Mouse (Mus musculus) Muller cell, postnatal 12 days (primary cell): ENCODE measurements around the gene Dazap2.

Experiments
- DNase-seq: peaks from one replicate; pipeline ENCODE4 v3.0.0-alpha.2; 2015; ENCODE audit errors: inconsistent ontology term

The Dazap2 gene

GRCm38 (mm10) chr15:100637661-100638060, 22.5 kb downstream of the Dazap2 start:
- peak; percentile 40 for DNase-seq

GRCm38 (mm10) chr15:100639972-100640750, 25.0 kb downstream of the Dazap2 start:
- peak; percentile 7 for DNase-seq

DNA sequence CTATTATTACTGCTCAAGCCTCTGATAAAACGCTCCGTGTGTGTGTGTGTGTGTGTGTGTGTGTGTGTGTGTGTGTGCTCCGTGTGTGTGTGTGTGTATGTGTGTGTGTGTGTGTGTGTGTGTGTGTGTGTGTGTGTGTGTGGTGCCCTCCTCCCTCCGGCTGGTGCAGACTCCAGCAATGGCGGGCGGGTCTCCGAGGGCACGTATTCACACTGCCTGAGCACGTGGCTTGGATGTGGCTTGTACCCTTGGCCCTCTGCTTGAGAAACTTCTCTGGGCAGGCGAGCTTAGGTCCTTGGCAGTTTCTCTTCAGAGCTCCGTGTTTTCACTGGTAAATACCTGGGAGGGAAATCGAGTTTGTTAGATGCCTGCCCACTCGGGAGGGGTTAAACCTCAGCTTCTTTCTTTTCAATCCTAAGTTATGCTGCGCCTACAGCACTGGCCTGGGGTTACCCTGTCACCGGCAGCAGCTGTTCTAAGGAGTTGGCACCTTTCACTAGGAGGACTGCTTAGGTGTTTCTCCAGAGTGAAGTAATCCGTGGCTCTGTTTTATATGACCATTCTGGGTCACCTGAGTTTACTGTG, 26.2 kb downstream of the Dazap2 start:
- no peak for DNase-seq

GRCm38 (mm10) chr15:100642451-100642850, 27.3 kb downstream of the Dazap2 start:
- DNase-seq, result no peak

DNA sequence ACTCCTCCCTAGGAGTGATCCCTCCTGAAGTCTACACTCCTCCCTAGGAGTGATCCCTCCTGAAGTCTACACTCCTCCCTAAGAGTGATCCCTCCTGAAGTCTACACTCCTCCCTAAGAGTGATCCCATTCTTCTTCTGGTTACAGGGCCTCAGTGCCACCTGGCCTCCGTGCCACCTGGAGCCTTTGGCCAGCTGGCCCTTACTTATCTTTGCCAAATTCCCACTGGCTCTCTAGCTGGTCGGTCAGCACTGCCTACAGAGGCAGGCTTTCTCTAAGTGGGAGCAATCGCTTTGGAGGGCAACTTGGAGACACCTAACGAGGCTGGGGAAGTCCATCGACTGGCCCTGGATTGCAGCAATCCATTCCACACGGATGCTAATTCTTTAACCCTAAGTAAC, 31.0 kb downstream of the Dazap2 start:
- no peak for DNase-seq

DNA sequence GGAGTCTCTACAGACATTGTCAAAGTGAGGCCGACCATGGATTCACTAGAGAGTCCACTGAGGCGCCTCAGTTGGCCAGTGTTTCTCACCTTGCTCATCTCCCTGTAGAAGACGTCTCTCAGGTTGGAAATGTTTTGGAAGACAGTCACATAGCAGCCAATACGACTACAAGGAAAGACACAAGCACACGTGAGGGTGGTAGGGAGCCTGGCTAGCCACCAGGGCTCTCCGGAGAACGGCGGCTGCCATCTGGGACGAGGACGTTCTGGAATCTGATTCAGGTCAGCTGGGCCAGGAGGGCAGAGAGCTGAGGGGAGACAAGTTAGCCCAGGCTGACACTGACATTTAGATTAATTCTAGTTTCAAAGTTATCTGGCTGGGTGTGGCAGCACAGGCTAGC, 35.0 kb downstream of the Dazap2 start:
- DNase-seq, result no peak

GRCm38 (mm10) chr15:100651610-100652009, 36.5 kb downstream of the Dazap2 start:
- no peak for DNase-seq

- DNase-seq, result no peak
Observed at GRCm38 (mm10) chr15:100654271-100654670, 39.1 kb downstream of the Dazap2 start.

DNA sequence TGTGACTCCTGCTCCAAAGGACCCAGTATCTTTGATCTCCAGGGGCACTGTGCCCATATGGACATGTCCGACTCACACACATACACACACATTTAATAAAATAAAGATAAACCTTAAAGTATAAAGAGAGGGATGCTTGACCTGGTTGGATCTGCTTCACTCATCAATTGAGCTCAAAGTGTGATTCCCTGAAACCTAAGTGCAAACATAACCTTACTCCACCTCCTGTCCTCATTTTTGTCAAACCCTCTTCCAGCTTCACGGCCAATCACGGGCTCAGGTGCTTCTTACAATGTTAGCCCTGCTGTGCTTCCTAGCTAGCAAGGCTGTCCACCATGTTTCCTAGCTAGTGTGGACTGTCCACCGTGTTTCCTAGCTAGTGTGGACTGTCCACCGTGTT, 40.1 kb downstream of the Dazap2 start:
- no peak for DNase-seq

GRCm38 (mm10) chr15:100660306-100660705, 45.2 kb downstream of the Dazap2 start:
- peak; percentile 38 for DNase-seq

GRCm38 (mm10) chr15:100660805-100661204, 45.7 kb downstream of the Dazap2 start:
- DNase-seq, result no peak

DNA sequence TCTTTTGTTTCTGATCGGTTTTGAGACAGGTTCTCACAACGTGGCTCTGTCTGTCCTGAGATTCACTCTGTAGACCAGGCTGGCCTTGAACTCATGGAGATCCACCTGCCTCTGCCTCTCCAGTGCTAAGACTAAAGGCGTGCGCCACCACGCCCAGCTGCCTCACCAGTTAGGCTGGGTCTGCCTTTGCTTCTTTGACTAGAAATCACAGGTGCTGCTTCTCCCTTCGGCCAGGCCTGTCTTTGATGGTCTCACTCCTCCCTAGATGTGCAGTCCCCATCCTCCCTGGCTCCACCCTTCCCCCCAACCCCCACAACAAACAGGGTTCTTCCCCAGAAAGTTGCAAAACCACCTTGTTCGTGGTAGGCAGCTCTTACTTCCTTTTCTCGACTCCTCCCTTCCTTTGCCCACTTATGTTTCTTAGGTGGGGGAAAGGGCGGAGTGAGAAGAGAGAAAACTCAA, 49.7 kb downstream of the Dazap2 start:
- no peak for DNase-seq

GRCm38 (mm10) chr15:100665411-100666218, 50.5 kb downstream of the Dazap2 start:
- DNase-seq, result no peak

DNA sequence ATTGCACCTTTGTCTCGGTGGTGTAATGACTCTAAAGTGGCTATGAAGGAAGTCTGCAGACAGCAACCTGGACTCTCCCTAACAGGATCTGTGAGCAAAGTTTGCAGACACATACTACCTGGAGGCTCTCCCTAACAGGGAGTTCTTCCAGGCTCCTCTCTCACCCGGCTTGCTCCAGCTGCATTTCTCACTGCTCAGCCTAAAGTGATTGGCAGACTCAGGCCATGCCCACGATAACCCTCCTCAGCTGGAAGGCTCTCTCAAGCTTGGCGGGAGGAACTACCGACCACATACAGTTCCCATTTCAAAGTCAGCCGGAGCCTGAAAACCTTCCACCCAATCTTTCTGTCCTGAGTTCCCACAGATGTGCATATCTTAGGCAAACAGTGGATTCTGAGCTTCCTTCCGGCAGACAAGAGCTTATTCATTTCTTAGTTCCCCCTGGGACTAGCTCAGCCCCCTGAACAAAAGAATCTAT, 51.1 kb downstream of the Dazap2 start:
- DNase-seq, result no peak

GRCm38 (mm10) chr15:100666851-100667250, 51.7 kb downstream of the Dazap2 start:
- no peak for DNase-seq

DNA sequence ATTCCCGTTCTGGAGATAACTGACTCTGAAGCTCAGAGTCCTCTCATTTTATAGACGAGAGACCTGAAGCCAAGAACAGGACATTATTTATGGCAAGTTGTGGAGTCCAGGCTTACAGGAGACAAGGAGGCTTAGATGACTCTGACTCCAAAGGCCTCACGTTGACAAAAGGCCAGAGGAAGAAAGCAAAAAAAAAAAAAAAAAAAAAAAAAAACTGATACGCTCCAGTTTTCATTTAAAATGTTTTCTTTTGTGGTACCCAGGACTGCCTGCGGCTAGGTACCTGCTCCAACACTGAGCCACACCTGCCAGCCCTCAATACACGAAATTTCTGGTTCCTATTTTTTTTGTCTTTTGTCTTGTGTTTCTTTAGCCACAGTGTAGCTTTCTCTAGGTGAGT, 52.3 kb downstream of the Dazap2 start:
- no peak for DNase-seq

DNA sequence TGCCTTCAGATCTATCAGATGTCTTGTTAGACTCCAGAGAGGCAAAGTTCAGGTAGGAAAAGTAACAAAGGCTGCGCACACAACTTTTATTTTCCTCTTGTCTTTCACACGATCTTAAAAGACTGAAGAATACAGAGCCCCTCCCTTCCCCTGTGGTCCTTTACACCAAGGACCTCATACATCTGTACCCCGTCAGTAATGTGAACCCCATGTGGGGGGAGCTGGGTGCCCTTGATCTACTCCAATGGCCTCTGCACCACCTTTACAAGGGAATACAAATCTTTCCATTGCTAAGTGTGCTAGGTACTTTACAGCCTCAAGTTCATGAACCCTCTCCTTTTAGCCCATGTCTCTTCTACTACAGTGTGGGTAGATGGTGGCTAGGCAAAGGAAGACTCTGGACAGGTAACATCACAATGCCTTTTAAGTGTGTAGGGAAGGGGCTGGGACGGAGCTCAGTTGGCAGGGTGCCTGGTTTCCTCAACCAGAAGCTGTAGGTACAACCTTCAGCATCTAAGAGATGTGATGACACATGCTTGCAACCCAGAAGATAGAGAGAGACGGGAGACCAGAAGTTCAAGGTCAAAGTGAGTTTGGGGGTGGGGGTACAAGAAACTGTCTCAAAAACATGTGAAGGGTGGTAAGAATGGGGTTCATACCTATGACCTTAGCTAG, 52.9 kb downstream of the Dazap2 start:
- DNase-seq, result no peak

GRCm38 (mm10) chr15:100669337-100669736, 54.2 kb downstream of the Dazap2 start, which contains the start of gene Bin2:
Gene Bin2, minus strand, starts transcription at chr15:100669553.
- no peak for DNase-seq

DNA sequence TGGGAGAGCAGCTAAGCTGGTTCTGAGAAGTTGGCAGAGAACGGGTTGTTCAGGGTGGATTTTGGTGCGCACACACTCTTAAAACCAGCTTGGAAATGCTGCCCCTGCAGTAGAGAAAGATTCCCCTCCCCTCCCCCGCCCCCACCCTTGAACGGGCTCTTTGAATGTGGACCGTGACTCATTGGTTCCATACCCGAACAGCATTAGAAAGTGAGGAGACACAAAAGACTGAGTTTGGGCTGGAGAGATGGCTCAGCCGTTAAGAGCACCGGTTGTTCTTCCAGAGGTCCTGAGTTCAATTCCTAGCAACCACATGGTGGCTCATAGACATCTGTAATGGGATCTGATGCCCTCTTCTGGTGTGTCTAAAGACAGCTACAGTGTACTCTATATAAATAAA, 54.9 kb downstream of the Dazap2 start:
- DNase-seq, result no peak
